Mouse (Mus musculus) urinary bladder, postnatal 14 days (tissue): ENCODE measurements at regions not wholly inside any gene's neighbourhood (a gene's known extent, or its start where the extent isn't known, plus 50 kb on each side); places are given as distances from the start of the nearest gene placed in this dataset.

Experiments used
- DNase-seq: peaks from one replicate; pipeline ENCODE4 v3.0.0; 2021; ENCODE audit warnings: low spot score

- DNase-seq = no peak
Measured at GRCm38 (mm10) chr3:70384235-70384634, 376.8 kb downstream of the Otol1 start.

- DNase-seq = no peak
Measured at GRCm38 (mm10) chr3:70385961-70386360, 378.5 kb downstream of the Otol1 start.

DNA sequence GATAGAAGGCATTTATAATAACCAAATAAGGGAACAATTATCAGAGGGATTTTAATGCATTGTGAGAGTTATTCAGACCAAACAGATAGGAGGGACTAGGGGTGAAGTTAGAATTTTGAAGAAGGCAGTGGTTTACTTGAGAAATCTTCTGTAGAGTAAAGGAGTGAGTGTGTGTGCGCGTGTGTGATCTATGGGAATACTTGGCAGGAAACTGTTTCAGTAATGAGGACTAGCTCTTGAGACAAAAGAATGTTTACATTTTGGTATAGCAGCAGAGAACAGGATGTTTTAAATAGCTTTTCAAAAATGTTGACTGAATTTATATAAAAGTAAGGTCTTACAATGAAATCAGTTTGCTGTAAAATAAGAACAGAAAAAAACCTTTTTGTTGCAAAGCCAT is 393.8 kb downstream of the Otol1 start:
- no peak for DNase-seq

DNA sequence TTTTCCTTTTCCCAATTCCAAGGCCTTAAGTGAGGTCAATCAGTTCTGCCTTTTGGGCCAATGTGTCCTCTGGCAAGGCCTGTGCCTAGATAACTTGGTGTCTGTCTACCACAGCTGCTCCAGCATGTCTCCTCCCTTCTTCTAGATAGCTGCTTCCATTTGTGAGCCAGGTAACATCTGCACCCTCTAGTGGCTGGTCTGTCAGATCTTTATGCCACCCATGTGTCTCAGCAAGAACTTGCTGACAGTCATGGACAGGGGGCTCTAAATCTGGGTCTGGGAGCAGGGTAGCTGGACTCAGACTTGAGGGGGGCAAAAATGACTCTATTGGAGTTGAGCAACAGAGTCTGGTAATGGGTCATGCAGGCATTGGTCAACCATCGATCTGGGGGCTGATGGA is 399.2 kb downstream of the Otol1 start:
- no peak for DNase-seq

DNA sequence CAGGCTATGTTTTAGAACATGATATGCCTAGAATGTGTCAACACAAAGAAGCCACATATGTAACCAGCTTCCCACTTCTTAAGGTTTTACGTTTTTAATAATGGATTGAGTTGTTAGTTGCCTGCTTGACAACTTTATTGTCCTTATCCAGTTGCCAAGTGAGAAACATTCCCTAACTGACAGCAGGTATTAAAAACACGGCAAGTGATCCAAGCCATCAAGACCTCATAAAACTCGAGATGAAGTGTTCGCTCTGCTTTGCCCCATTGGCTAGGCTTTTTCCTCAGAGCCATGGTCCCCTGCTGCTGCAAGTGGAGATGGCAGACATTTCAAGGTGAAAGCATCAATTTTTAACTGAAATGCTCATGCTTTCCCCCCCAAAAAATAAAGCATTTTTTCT is 410.9 kb downstream of the Otol1 start:
- DNase-seq = no peak

DNA sequence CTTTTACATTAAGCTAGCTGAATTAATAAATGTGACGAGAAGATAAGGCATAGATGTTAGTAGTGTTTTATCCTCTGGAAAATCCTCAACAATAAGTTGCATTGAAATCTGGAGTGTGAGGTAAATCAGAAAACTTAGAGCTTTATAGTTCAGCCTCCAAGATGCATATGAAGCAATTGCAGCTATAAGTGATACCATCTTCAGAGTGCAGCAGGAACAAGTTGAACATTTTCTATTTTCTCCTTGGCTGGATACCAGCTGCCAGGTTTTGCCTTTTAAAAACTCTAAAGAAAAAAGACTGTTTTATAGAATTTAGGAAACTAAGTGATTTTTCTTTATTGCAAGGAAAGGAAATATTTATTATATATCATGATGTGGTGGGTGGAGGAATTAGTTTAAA is 414.6 kb downstream of the Otol1 start:
- DNase-seq = no peak

DNA sequence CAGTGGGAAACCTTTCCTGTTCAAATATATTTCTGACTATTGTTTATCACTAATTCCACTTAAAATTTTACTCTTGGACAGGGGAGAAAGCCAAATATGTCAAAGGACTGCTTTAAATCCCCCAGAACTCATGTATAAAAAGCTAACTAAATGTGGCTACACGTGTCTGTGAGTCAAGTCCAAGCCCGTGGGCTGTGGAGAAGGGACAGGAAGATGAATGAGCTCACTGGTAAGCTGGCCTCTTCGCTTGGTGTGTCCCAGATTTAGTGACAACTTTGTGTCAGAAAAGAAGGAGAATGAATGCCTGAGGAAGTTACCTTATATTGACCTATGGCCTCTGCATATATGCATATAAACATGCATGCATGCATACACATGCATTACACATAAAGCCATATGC is 415.3 kb downstream of the Otol1 start:
- DNase-seq = no peak

GRCm38 (mm10) chr3:70436671-70437070 is 429.3 kb downstream of the Otol1 start:
- DNase-seq = no peak

- DNase-seq = no peak
Measured at GRCm38 (mm10) chr3:70457181-70457847, 449.9 kb downstream of the Otol1 start.

- no peak for DNase-seq
Measured at GRCm38 (mm10) chr3:70460811-70461210, 453.4 kb downstream of the Otol1 start.

GRCm38 (mm10) chr3:70463221-70463620 is 455.8 kb downstream of the Otol1 start:
- DNase-seq = no peak

DNA sequence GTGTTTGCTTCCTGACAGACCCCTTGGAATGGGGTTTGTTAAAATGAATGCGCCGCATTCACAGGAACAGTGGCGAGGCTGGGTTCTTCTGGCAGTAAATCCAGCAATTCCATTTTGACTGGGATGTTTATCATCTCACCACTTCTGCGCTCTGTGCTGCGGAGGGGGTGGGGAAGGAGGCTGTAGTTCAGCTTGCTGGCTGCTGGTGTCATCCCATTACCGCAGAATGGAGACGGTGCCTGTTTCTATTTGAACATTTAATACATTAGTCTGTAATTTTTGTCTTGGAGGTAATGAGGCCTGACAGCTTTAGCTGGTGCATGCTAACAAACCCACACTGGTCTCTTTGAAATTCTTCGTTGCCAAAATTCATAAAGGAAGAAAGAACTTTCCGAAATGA is 475.1 kb downstream of the Otol1 start:
- peak; percentile 8 for DNase-seq

DNA sequence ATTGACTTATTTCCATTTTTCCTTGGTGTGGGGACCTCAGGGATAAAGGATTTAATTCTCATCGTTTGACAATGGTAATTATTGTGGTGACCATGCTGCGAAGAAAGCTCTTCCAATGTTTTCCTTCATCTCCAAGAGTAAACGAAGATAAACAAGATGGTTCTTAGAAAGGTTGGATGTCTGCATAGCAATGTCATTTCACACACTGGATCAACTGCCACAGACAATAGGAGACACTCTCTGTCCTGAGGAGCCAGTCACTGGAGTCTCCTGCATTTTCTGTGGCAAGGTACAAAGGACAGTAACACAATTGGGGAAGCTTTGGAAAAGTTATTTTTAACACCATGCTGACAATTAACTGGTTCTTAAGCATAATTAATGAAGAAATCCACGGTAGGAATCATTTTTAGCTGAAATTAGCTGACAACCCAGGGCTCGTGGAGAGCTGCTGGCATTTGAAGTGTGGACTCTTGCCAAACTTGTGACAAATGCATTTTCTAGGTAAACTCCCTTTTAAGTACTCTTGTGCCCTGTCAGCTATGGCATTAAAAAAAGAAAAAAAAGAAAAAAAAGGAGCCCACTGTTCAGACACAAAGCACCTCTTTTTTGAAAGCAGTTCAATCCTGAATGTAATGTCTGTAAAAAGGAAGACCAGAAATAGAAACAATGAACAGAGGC is 475.8 kb downstream of the Otol1 start:
- DNase-seq = no peak

DNA sequence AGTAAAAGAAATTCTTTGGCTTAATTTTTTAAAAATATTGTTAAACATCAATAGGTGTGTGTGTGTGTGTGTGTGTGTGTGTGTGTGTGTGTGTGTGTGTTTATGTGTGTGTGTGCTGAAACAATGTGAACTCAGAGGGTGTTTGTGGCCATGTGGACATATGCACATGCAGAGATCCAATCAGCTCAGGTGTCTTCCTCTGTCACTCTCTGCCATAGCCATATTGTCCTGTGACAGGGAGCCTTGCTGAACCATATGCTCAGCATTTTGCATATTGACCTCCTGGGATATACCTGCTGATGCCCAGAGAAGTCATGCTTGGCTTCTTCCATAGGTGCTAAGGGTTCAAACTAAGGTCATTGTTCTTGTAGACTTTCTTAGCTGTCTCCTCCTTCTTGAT is 489.0 kb downstream of the Otol1 start:
- DNase-seq = no peak

GRCm38 (mm10) chr3:70500245-70500858 is 492.9 kb downstream of the Otol1 start:
- DNase-seq = no peak

DNA sequence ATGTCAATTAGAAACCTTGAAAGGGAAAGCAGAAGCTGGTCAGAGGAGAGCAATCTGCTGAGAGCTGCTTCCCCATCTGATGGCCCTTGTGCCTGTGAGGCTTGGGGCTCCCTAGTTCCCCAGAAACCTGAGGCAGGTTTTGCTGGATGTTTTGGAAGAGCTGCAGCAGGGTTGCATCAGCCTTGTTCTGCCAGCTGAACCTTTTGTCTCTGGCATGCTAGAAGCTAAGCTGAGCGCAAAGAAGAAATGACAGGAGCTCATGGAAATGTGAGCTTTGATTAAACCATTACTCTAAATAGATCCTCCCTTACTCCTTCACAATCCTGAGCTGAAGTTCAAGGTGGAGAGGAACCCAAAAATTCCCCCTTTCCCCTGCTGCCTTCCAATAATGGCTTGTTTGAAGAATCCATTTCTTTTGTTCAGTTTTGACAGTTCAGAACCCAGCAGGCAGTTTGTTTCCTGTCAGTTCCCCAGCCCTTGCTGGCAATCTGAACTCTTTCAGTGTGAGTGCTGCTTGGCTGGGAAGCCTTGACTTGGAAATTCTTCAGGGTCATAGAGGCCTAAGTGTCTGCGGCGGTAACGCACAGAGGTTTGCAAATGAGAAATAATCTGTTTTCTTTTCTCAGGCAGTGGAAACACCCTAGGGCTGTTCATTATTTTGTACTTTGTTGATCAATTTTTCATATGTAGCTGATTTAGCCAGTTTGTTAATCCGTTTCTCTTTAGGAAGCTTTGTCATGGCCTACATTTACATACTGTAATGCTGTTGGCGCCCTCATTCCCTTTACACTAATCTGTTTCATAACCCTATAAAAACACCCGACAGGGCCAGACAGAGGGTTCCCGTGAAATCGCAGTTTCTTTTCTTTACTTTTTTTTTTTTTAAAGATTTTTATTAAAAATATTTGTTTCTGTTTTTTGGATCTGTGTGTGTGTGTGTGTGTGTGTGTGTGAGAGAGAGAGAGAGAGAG is 493.9 kb downstream of the Otol1 start:
- DNase-seq = no peak

- DNase-seq = no peak
Measured at GRCm38 (mm10) chr3:70533593-70534321, 526.3 kb downstream of the Otol1 start.

DNA sequence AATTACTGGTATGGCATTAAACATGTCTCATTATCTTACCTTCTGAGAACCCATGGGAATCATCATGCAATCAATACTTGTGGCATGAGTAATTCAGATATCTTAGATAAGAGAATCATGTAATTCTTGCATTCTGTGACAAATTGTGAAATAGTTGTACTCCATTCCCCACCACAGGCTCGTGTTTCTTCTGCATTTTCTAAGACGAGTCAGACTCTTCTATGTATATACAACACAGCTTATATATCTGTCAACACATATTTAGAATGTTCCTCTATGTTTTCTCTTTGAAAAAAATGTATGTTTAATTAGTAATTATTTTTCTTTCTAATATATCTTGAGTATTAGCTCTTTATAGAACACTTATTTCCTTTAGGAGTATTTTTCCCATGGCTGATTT is 527.7 kb downstream of the Otol1 start:
- DNase-seq = no peak

GRCm38 (mm10) chr3:70543911-70544310 is 536.5 kb downstream of the Otol1 start:
- DNase-seq = no peak

DNA sequence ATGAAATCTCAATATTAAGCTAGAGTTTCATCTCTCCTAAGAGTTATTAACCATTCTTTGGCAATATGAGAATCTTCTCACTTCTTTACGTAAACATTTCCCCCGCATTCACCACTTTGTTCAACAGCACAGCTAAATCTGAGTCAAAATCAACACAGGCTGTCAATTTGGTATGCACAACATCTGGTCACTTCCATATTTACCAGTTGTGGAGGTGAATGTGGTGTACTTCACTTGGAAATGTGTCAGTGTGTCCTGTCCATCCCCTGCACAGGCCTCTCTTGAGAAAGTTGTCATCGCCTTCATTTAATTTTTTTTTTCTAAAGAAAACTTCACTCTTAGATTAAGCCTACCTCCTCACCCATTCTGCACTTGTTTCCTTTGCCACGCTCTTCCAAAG is 550.4 kb downstream of the Otol1 start:
- no peak for DNase-seq

- no peak for DNase-seq
Measured at GRCm38 (mm10) chr3:70566140-70566857, 558.9 kb downstream of the Otol1 start.
